Comparison of ENCODE assay signal across 8 mouse cellular contexts in genomic region chr15:77842047-77842843, GRCm38 (mm10). TPM values are rescaled to one million over a fixed set of nuclear protein-coding genes. Genes with fewer than 3 reads are reported as not detected.
A peak's percentile ranks its signal among the peaks of the same experiment; 100 is the strongest.
DNase-seq lines count a peak whose midpoint lies in the region; ATAC-seq and TF ChIP-seq lines count a peak whose summit lies in the region.

Gene Myh9, minus strand, starts transcription at chr15:77842175.

- under 1% methylated on average over 46 of the region's 46 CpGs for WGBS in forebrain, embryonic 12.5 days
- WGBS in heart, postnatal 0 days, result under 1% methylated on average over 41 of the region's 46 CpGs
- under 1% methylated on average over 46 of the region's 46 CpGs for WGBS in liver, embryonic 16.5 days (ENCODE audit: insufficient replicate concordance)
- under 1% methylated on average over 46 of the region's 46 CpGs for WGBS in neural tube, embryonic 13.5 days

- peaks cover 14% of the 10 kb centered on the region for H3K36me3 ChIP-seq in E14TG2a.4 (ENCODE audit: insufficient read depth, low read length)
- H3K36me3 ChIP-seq in forebrain, embryonic 12.5 days (replicated peaks), result no peaks in the 10 kb centered on the region
- no peaks in the 10 kb centered on the region for H3K36me3 ChIP-seq in heart, postnatal 0 days (replicated peaks; ENCODE audit: control insufficient read depth, insufficient read depth, low read length)
- no peaks in the 10 kb centered on the region for H3K36me3 ChIP-seq in liver, embryonic 16.5 days (ENCODE audit: control insufficient read depth, insufficient read depth)
- H3K36me3 ChIP-seq in neural tube, embryonic 13.5 days, result no peaks in the 10 kb centered on the region
- H3K36me3 ChIP-seq in testis, adult 2 months (ENCODE audit: control insufficient read depth, insufficient read depth, low read length), result no peaks in the 10 kb centered on the region

- peak; percentile 97 for ATAC-seq in forebrain, embryonic 12.5 days (ENCODE audit: low FRiP score)
- ATAC-seq in heart, postnatal 0 days (ENCODE audit: insufficient read depth, low read depth), result peak; percentile 94
- ATAC-seq in liver, embryonic 16.5 days (ENCODE audit: low read depth), result peak; percentile 89
- ATAC-seq in neural tube, embryonic 13.5 days (ENCODE audit: low read depth), result peak; percentile 98

- H3K9me3 ChIP-seq in E14TG2a.4 (ENCODE audit: low read length), result no peaks in the 10 kb centered on the region
- H3K9me3 ChIP-seq in forebrain, embryonic 12.5 days, result no peaks in the 10 kb centered on the region
- H3K9me3 ChIP-seq in heart, postnatal 0 days (replicated peaks; ENCODE audit: control insufficient read depth, low read length), result no peaks in the 10 kb centered on the region
- no peaks in the 10 kb centered on the region for H3K9me3 ChIP-seq in liver, embryonic 16.5 days (replicated peaks; ENCODE audit: control insufficient read depth, low read length)
- H3K9me3 ChIP-seq in neural tube, embryonic 13.5 days, result no peaks in the 10 kb centered on the region

- peaks cover 75% of the 10 kb centered on the region for H3K4me1 ChIP-seq in E14TG2a.4 (replicated peaks; ENCODE audit: low read depth, low read length)
- H3K4me1 ChIP-seq in forebrain, embryonic 12.5 days, result peaks cover 37% of the 10 kb centered on the region
- H3K4me1 ChIP-seq in heart, postnatal 0 days (ENCODE audit: control insufficient read depth, insufficient read depth), result peaks cover 31% of the 10 kb centered on the region
- peaks cover 39% of the 10 kb centered on the region for H3K4me1 ChIP-seq in liver, embryonic 16.5 days (ENCODE audit: control insufficient read depth, low read depth, low read length)
- peaks cover 45% of the 10 kb centered on the region for H3K4me1 ChIP-seq in neural tube, embryonic 13.5 days (replicated peaks)
- H3K4me1 ChIP-seq in testis, adult 2 months (ENCODE audit: control insufficient read depth, insufficient read depth, low read length), result peaks cover 12% of the 10 kb centered on the region

- peak within 1 kb of the TSS; percentile 99 for H3K4me3 ChIP-seq in E14TG2a.4 (replicated peaks; ENCODE audit: low read length)
- H3K4me3 ChIP-seq in forebrain, embryonic 12.5 days (replicated peaks), result peak within 1 kb of the TSS; percentile 85
- peak within 1 kb of the TSS; percentile 94 for H3K4me3 ChIP-seq in heart, postnatal 0 days (ENCODE audit: low read depth, low read length)
- H3K4me3 ChIP-seq in liver, embryonic 16.5 days (ENCODE audit: low read depth, low read length), result peak within 1 kb of the TSS; percentile 92
- H3K4me3 ChIP-seq in neural tube, embryonic 13.5 days, result peak within 1 kb of the TSS; percentile 69
- H3K4me3 ChIP-seq in testis, adult 2 months (ENCODE audit: control insufficient read depth, low read depth, low read length), result peak within 1 kb of the TSS; percentile 88

- no peaks in the 10 kb centered on the region for H3K27me3 ChIP-seq in E14TG2a.4 (ENCODE audit: insufficient read depth, low read length)
- no peaks in the 10 kb centered on the region for H3K27me3 ChIP-seq in forebrain, embryonic 12.5 days
- no peaks in the 10 kb centered on the region for H3K27me3 ChIP-seq in heart, postnatal 0 days (ENCODE audit: control insufficient read depth, insufficient read depth, low read length)
- no peaks in the 10 kb centered on the region for H3K27me3 ChIP-seq in liver, embryonic 16.5 days (ENCODE audit: control insufficient read depth, insufficient read depth, low read depth, low read length)
- H3K27me3 ChIP-seq in neural tube, embryonic 13.5 days, result no peaks in the 10 kb centered on the region
- H3K27me3 ChIP-seq in testis, adult 2 months (ENCODE audit: control insufficient read depth, insufficient read depth, low read length), result no peaks in the 10 kb centered on the region

- no peak for TF ChIP-seq EP300 in heart, postnatal 0 days (IDR thresholded peaks at IDR 0.05; ENCODE audit: low read depth)

- H3K9ac ChIP-seq in forebrain, embryonic 12.5 days, result peak within 1 kb of the TSS; percentile 68
- H3K9ac ChIP-seq in heart, postnatal 0 days (replicated peaks; ENCODE audit: low read depth, low read length), result peak within 1 kb of the TSS; percentile 95
- H3K9ac ChIP-seq in liver, embryonic 16.5 days (ENCODE audit: low read depth, low read length), result peak within 1 kb of the TSS; percentile 94
- H3K9ac ChIP-seq in neural tube, embryonic 13.5 days, result peak within 1 kb of the TSS; percentile 80

- TF ChIP-seq CTCF in E14TG2a.4 (conservative IDR thresholded peaks at IDR 0.05; ENCODE audit: low read length), result no peak
- peak; percentile 3; the same call in 1 of the 2 replicates for TF ChIP-seq CTCF in heart, postnatal 0 days (IDR thresholded peaks at IDR 0.05; ENCODE audit: low read depth)
- no peak for TF ChIP-seq CTCF in testis, adult 2 months (IDR thresholded peaks at IDR 0.05; ENCODE audit: control insufficient read depth, insufficient read depth, insufficient replicate concordance, low read depth, low read length)

- TF ChIP-seq POLR2A in testis, adult 2 months (IDR thresholded peaks at IDR 0.05; ENCODE audit: control insufficient read depth, low read depth, low read length), result peak; percentile 77

- peak within 1 kb of the TSS; percentile 94 for H3K4me2 ChIP-seq in forebrain, embryonic 12.5 days
- H3K4me2 ChIP-seq in heart, postnatal 0 days (ENCODE audit: low read depth, low read length), result peak within 1 kb of the TSS; percentile 93
- H3K4me2 ChIP-seq in liver, embryonic 16.5 days (ENCODE audit: low read depth, low read length), result peak within 1 kb of the TSS; percentile 79
- H3K4me2 ChIP-seq in neural tube, embryonic 13.5 days, result peak within 1 kb of the TSS; percentile 96

- DNase-seq in c-Kit-positive CD71-positive TER-119-positive erythroid progenitor cells, embryonic 14.5 days (ENCODE audit: low spot score), result peak; percentile 100
- peak; percentile 99 for DNase-seq in heart, postnatal 0 days (ENCODE audit: low spot score)
- DNase-seq in kidney, postnatal 4 days, result peak; percentile 100

- peak within 1 kb of the TSS; percentile 80 for H3K27ac ChIP-seq in forebrain, embryonic 12.5 days
- H3K27ac ChIP-seq in heart, postnatal 0 days (ENCODE audit: low read depth), result peak within 1 kb of the TSS; percentile 96
- peak within 1 kb of the TSS; percentile 95 for H3K27ac ChIP-seq in liver, embryonic 16.5 days (ENCODE audit: low read length)
- peak within 1 kb of the TSS; percentile 77 for H3K27ac ChIP-seq in neural tube, embryonic 13.5 days (replicated peaks)
- H3K27ac ChIP-seq in testis, adult 2 months (ENCODE audit: control insufficient read depth, insufficient read depth, low read depth, low read length), result peak within 1 kb of the TSS; percentile 69

RNA-seq across cellular contexts. Expression of gene Myh9, which starts in this region (rescaled TPM):
- polyA plus RNA-seq in forebrain, embryonic 12.5 days (2016; fragmentation: Nextera tagmentation; extraction: Ambion mirVana), result 24.6 and 27.6 TPM in 2 replicates
- total RNA-seq in heart, postnatal 0 days (2014; rRNA removed; ENCODE audit: low replicate concordance), result 62.0 and 63.6 TPM in 2 replicates
- 15.7 and 17.5 TPM in 2 replicates for polyA plus RNA-seq in heart, postnatal 0 days (2015; fragmentation: Nextera tagmentation; extraction: Ambion mirVana)
- polyA plus RNA-seq in liver, embryonic 16.5 days (2015; fragmentation: Nextera tagmentation; extraction: Ambion mirVana), result 19.7 and 21.9 TPM in 2 replicates
- polyA plus RNA-seq in neural tube, embryonic 13.5 days (2015; fragmentation: Nextera tagmentation; extraction: Ambion mirVana), result 12.4 and 15.5 TPM in 2 replicates
- polyA plus RNA-seq in testis, adult 2 months (2012; rRNA removed), result 4.5 and 4.6 TPM in 2 replicates

Comparison
In these comparisons a context has a peak if more than half of its experiments do, and no peak if none do; other contexts are left out.
1. Peak in every context shown above with its lines: DNase-seq, ATAC-seq, H3K4me3 ChIP-seq and H3K27ac ChIP-seq.